Mouse (Mus musculus): ENCODE data around the gene 4931423N10Rik. TPM values are rescaled to one million over a fixed set of nuclear protein-coding genes. Genes with fewer than 3 reads are reported as not detected.
"Not testable (repeated sequence)": the region's sequence is repeated elsewhere in the genome, so short reads cannot be mapped to it uniquely, and the experiment has no call there.

The 4931423N10Rik gene
- not detected in 2 replicates for polyA plus RNA-seq (2015; fragmentation: Nextera tagmentation; extraction: Ambion mirVana)

DNA sequence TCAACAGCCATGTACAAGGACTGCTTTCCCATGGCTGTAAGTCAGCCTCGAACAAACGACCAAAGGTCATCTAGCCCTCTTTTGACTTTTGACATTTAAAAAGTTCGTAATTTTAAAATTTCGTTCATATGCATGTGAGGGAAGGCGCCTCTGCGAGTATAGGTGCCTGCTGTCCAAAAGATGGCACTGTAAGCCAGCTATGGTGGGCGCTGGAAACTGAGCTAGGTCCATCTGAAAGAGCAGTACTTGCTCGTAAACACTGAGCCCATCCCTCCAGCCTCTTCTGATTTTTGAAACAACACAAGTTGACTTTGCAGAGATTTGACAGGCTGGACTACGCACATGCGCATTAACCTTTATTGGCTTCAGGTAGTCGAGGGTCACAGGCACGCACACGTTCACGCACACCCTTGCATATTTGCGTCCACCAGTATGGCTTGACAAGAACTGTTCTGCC, at the start of gene 4931423N10Rik:
Gene 4931423N10Rik (plus strand): TSS at position 407 of the 457 bp plus-strand sequence.
- 77% methylated on average over 15 of the region's 15 CpGs for WGBS
- H3K4me3 ChIP-seq = no peak within 1 kb of the TSS
- H3K27ac ChIP-seq = no peak within 1 kb of the TSS
- H3K9ac ChIP-seq = no peak within 1 kb of the TSS
- H3K4me1 ChIP-seq (replicated peaks) = 0 out of 2 replicates have a peak, but pooled peaks cover 2% of the 10 kb centered on the region
- H3K36me3 ChIP-seq = no peaks in the 10 kb centered on the region
- H3K27me3 ChIP-seq = no peaks in the 10 kb centered on the region
- no peak for ATAC-seq (replicated peaks; ENCODE audit: insufficient number of reproducible peaks, insufficient read depth, low FRiP score, low read depth)
- no peak within 1 kb of the TSS for H3K4me2 ChIP-seq
- H3K9me3 ChIP-seq (replicated peaks) = no peaks in the 10 kb centered on the region

DNA sequence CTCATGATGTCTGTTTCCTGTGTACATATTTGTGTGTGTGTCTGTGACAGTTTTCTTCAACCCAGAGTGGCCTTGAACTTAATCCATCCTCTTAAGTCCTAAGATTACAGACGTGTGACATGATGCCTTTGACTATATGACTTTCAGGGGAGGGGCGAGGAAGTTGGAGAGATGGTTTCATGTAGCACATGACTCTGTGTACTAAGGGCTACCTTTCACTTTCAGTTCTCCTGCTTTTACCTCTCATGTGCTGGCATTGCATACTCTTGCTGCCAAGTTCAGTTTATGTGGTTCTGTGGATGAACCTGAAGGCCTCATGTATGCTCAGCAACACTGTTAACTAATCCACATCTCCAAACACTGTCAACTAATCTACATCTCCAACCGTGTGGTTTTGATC, 35.0 kb upstream of the 4931423N10Rik start:
- WGBS = 59% methylated on average over 3 of the region's 3 CpGs
- Histone ChIP-seq H3K9me3 (replicated peaks) (no peaks in the 10 kb centered on the region), H3K27me3 (no peaks in the 10 kb centered on the region), H3K36me3 (peaks cover 72% of the 10 kb centered on the region), H3K9ac (no peak overlapping the region), H3K4me1 (replicated peaks) (no peaks in the 10 kb centered on the region), H3K27ac (no peak overlapping the region), H3K4me3 (no peak overlapping the region), H3K4me2 (no peak overlapping the region)
- ATAC-seq (replicated peaks; ENCODE audit: insufficient number of reproducible peaks, insufficient read depth, low FRiP score, low read depth) = no peak

DNA sequence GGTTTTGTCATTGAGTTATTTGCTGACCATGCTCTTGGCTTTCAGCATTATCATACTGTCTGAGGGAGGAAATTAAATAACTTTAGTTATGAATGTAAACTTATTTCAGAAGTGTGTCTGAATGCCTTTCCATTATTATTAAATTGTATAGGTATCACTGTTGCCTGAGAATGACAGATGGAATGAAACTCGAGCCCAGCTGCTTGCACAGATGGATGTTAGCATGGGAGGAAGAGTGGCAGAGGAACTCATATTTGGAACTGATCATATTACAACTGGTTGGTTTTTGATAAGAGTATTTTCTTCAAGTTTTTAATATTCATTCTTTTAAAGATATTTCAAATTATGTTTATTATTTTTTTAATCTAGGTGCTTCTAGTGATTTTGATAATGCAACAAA, 12.9 kb upstream of the 4931423N10Rik start:
- Histone ChIP-seq H3K4me3 (no peak overlapping the region), H3K36me3 (peaks cover 63% of the 10 kb centered on the region), H3K27me3 (no peaks in the 10 kb centered on the region), H3K9ac (no peak overlapping the region), H3K4me2 (no peak overlapping the region), H3K4me1 (replicated peaks) (no peaks in the 10 kb centered on the region), H3K27ac (no peak overlapping the region), H3K9me3 (replicated peaks) (no peaks in the 10 kb centered on the region)
- no peak for ATAC-seq (replicated peaks; ENCODE audit: insufficient number of reproducible peaks, insufficient read depth, low FRiP score, low read depth)
- WGBS = 88% methylated on average over 1 of the region's 1 CpGs

DNA sequence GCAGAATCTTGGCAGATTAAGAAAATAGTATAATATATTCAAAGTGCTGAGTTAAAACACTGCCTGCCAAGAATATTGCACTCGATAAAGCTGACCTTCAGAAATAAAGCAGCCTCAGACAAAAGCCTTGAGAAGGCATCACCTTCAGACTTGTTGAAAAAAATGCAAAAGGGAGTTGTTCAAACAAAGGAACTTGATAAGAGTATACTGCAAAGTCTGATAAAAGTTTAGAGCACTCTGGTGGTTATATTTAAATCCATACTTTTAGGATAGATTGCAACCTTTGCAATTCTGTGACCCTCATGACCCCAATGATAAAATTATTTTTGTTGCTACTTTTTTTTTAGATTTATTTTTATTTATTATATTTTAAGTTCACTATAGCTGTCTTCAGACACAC, 6.2 kb upstream of the 4931423N10Rik start:
- Histone ChIP-seq H3K9ac (no peak overlapping the region), H3K36me3 (peaks cover 22% of the 10 kb centered on the region), H3K9me3 (replicated peaks) (no peaks in the 10 kb centered on the region), H3K4me1 (replicated peaks) (0 out of 2 replicates have a peak, but pooled peaks cover 2% of the 10 kb centered on the region), H3K4me2 (no peak overlapping the region), H3K27ac (no peak overlapping the region), H3K27me3 (no peaks in the 10 kb centered on the region), H3K4me3 (no peak overlapping the region)
- 44% methylated on average over 1 of the region's 1 CpGs for WGBS
- ATAC-seq (replicated peaks; ENCODE audit: insufficient number of reproducible peaks, insufficient read depth, low FRiP score, low read depth) = no peak

DNA sequence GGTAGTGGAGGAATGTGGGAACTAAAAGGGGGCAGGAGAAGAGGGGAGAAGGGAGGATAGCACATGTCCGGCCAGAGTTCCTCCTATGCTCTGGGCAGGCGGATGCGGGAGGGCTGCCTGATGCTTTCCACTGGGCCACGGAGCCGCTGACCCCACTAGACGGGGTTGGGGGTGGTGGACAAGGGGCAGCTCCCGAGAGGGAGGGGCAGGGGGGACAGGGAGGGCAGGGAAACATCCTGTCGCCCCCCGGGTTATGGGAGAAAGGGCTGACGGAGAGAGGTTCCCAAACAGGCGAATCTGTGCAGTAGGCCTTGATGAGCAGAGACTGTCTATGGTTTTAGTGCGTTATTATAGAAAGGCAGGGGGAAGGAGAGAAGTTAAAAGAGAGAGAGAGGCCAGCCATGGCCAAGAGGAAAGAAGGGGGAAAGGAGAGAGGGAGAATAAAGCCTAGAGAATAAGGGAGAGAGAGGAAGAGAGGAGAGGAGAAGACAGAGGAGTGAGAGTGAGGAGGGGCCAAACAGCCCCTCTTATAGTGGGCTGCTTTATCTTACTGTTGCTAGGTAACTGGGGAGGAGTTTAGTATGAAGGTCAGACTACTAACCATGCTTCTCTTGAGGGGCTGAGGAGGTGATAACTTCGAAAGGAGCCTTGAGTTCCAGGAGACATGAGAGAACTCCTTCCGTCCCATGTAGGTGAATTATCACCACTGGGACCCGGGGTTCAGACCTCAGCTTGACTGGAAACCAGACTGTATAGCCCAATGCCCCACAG, 4.2 kb upstream of the 4931423N10Rik start:
- H3K4me3 ChIP-seq = no peak overlapping the region
- no peak overlapping the region for H3K9ac ChIP-seq
- peaks cover 13% of the 10 kb centered on the region for H3K36me3 ChIP-seq
- H3K27ac ChIP-seq = no peak overlapping the region
- ATAC-seq (replicated peaks; ENCODE audit: insufficient number of reproducible peaks, insufficient read depth, low FRiP score, low read depth) = no peak
- 0 out of 2 replicates have a peak, but pooled peaks cover 2% of the 10 kb centered on the region for H3K4me1 ChIP-seq (replicated peaks)
- H3K4me2 ChIP-seq = no peak overlapping the region
- H3K9me3 ChIP-seq (replicated peaks) = no peaks in the 10 kb centered on the region
- WGBS = 52% methylated on average over 15 of the region's 15 CpGs
- H3K27me3 ChIP-seq = no peaks in the 10 kb centered on the region

DNA sequence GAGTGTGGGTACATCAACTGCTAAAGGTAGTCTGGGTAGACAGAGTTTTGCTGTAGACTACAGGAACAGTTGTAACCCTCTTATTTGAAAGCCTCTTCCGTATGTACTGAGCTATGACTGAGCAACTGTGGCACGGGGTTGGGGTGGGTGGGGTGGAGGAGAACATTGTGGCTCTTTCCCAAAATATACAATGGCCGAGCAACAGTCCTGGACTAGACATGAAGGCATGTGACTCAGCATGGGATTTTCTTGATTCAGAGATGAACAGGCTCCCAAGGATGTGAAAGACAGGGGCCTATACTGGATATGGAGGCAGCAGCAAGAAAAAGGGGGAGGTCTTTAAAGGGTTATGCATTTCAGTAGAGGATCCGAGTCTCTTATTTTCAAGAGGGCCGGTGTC, 6.4 kb downstream of the 4931423N10Rik start:
- no peak overlapping the region for H3K4me2 ChIP-seq
- H3K4me1 ChIP-seq (replicated peaks) = no peaks in the 10 kb centered on the region
- H3K4me3 ChIP-seq = no peak overlapping the region
- no peak overlapping the region for H3K9ac ChIP-seq
- no peak for ATAC-seq (replicated peaks; ENCODE audit: insufficient number of reproducible peaks, insufficient read depth, low FRiP score, low read depth)
- WGBS = 68% methylated on average over 5 of the region's 5 CpGs
- no peak overlapping the region for H3K27ac ChIP-seq
- no peaks in the 10 kb centered on the region for H3K9me3 ChIP-seq (replicated peaks)
- no peaks in the 10 kb centered on the region for H3K27me3 ChIP-seq
- H3K36me3 ChIP-seq = no peaks in the 10 kb centered on the region

DNA sequence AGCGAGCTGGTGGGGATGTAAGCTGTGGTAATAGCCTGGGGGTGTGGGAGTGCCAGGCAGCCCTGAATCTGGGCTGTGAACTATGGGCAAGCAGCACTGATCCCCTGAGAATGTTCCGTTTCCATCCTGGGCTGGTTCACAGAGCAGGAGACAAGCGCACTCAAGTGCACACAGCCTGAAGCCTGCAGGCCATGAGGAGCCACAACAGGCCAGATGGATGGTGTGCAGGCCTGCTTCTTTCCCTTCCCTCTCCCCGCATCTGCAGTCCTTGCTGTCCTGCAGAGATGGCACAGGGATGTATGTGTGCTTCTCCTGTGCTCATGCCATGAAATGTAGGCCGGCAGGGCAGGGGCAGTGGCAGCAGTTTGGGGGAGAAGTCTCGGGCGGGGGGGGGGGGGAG, 17.9 kb downstream of the 4931423N10Rik start:
- H3K9ac ChIP-seq = no peak overlapping the region
- 61% methylated on average over 6 of the region's 7 CpGs for WGBS
- H3K4me2 ChIP-seq = no peak overlapping the region
- no peaks in the 10 kb centered on the region for H3K4me1 ChIP-seq (replicated peaks)
- no peaks in the 10 kb centered on the region for H3K27me3 ChIP-seq
- no peak for ATAC-seq (replicated peaks; ENCODE audit: insufficient number of reproducible peaks, insufficient read depth, low FRiP score, low read depth)
- H3K27ac ChIP-seq = no peak overlapping the region
- H3K4me3 ChIP-seq = no peak overlapping the region
- H3K36me3 ChIP-seq = no peaks in the 10 kb centered on the region
- H3K9me3 ChIP-seq (replicated peaks) = no peaks in the 10 kb centered on the region

DNA sequence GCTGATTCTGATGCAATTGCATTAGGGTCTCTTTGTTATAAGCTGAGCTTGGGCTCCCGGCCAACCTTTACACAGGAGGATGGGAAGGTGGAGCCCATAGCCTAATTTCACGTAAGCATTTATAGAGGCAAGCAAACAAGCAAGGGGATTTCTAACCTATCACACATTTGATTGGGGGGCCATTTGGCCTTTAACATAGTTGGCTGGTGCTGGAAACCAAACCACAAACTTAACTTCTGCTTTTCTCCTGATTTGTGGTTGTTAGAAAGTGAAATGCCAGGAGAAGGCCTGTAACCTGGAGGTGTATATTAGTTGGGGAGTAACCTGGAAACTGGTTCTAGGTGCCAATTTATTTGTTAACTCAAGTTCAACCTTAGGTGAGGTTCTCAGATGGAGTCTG, 21.2 kb downstream of the 4931423N10Rik start:
- H3K36me3 ChIP-seq = no peaks in the 10 kb centered on the region
- H3K27me3 ChIP-seq = 0 out of 2 replicates have a peak, but pooled peaks cover 2% of the 10 kb centered on the region
- no peak overlapping the region for H3K9ac ChIP-seq
- H3K4me1 ChIP-seq (replicated peaks) = no peaks in the 10 kb centered on the region
- WGBS = 72% methylated on average over 2 of the region's 2 CpGs
- no peak overlapping the region for H3K4me2 ChIP-seq
- H3K9me3 ChIP-seq (replicated peaks) = no peaks in the 10 kb centered on the region
- H3K27ac ChIP-seq = no peak overlapping the region
- no peak overlapping the region for H3K4me3 ChIP-seq
- no peak for ATAC-seq (replicated peaks; ENCODE audit: insufficient number of reproducible peaks, insufficient read depth, low FRiP score, low read depth)

DNA sequence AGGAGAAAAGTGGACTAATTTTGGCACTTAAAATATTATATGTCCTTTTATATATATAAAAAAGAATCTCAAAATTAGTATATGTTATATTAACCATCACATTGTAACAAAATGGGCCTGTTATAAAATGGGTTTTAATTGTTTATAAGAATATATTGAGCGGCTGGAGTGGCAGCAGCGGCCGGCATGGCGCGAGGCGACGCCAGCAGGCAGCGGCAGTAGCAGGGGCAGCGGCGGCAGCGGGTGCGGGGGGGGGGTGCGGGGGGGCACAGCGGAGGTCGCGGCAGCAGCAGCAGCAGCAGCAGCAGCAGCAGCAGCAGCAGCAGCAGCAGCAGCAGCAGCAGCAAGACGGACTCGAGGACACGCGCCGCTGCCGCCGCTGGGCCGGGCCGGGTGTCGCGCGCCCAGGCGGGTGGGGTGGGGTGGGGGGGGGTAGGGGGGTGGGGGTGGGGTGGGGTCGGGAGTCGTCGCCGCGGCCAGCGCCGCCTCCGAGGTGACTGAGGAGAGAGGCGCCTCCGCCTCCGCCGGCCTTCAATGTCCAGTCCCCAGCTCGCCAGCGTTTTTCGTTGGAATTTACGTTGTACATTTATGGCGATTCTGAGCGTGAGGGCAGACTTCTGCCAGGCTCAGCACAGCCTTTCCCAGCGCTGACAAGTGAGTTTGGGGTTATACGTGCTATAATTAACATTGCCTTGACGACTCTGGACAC, 26.9 kb downstream of the 4931423N10Rik start:
- WGBS = under 1% methylated on average over 30 of the region's 50 CpGs
- Histone ChIP-seq H3K27me3 (peaks cover 13% of the 10 kb centered on the region; the same call in 1 of the 2 replicates), H3K4me3 (peak overlapping the region; percentile 52)

DNA sequence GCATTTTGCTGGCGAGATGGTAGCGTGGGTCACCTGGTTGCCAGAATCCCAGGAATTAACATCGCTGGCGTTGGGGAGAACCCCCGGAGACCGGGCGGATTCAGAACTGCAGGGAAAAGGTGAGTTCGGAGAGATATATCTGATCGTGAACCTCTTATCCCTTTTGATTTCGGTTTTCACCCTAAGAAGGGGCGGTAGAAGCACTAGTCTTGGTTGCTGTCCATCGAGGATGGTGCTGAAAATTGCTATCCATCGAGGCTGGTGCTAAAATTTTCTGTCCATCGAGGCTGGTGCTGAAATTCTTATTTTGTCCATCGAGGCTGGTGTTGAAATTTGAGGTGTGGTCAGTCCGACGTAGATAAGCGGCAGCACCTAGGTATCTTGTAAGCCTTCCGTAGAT, 83.7 kb downstream of the 4931423N10Rik start:
- not testable (repeated sequence) for H3K27me3 ChIP-seq; H3K36me3 ChIP-seq; H3K27ac ChIP-seq; H3K4me2 ChIP-seq; H3K9me3 ChIP-seq (replicated peaks); H3K4me3 ChIP-seq; H3K4me1 ChIP-seq (replicated peaks); ATAC-seq (replicated peaks; ENCODE audit: insufficient number of reproducible peaks, insufficient read depth, low FRiP score, low read depth); H3K9ac ChIP-seq
- 45% methylated on average over 19 of the region's 19 CpGs for WGBS

More for the DNA sequence above, 26.9 kb downstream of the 4931423N10Rik start:
- peak overlapping the region; percentile 39; the same call in 1 of the 2 replicates for H3K9ac ChIP-seq
- H3K36me3 ChIP-seq = no peaks in the 10 kb centered on the region
- H3K27ac ChIP-seq = no peak overlapping the region
- H3K9me3 ChIP-seq (replicated peaks) = no peaks in the 10 kb centered on the region
- no peaks in the 10 kb centered on the region for H3K4me1 ChIP-seq (replicated peaks)
- H3K4me2 ChIP-seq = peak overlapping the region; percentile 74
- no peak for ATAC-seq (replicated peaks; ENCODE audit: insufficient number of reproducible peaks, insufficient read depth, low FRiP score, low read depth)

DNA sequence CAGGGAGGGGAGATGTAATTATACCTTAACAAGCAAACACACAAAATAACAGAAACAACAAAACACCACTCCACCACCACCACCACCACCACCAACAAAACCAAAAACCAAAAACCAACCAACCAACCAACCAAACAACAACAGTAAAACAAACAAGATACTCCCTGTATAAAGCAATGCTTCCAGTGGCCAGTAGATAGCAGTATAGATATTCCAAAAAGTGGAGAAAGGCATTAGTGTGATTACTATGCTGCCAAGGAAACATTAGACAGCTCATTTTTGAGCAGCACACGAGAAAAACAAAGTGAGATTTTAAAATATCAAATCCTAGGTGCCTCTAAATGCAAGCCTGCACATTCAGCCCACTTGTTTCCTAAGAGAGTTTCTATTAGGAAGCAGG, 107.6 kb downstream of the 4931423N10Rik start:
- ATAC-seq (replicated peaks; ENCODE audit: insufficient number of reproducible peaks, insufficient read depth, low FRiP score, low read depth) = no peak
- H3K9ac ChIP-seq = no peak overlapping the region

More for the DNA sequence above, 107.6 kb downstream of the 4931423N10Rik start:
- Histone ChIP-seq H3K4me1 (replicated peaks) (no peaks in the 10 kb centered on the region), H3K36me3 (no peaks in the 10 kb centered on the region), H3K9me3 (replicated peaks) (no peaks in the 10 kb centered on the region), H3K4me2 (no peak overlapping the region), H3K27me3 (no peaks in the 10 kb centered on the region), H3K4me3 (no peak overlapping the region), H3K27ac (no peak overlapping the region)
- WGBS = 10% methylated on average over 1 of the region's 1 CpGs
